Mouse (Mus musculus): Measurements from ENCODE around the gene Hdac9.
"Not testable (repeated sequence)": the region's sequence is repeated elsewhere in the genome, so short reads cannot be mapped to it uniquely, and the experiment has no call there.

Gene Hdac9

GRCm38 (mm10) chr12:34472949-34473651 is 443.8 kb downstream of the Hdac9 start:
- DNase-seq, result no peak

- DNase-seq, result no peak
Measured at GRCm38 (mm10) chr12:34472542-34472941, 444.4 kb downstream of the Hdac9 start.

- DNase-seq, result no peak
Measured at GRCm38 (mm10) chr12:34461728-34462127, 455.2 kb downstream of the Hdac9 start.

- no peak for DNase-seq
Measured at GRCm38 (mm10) chr12:34452643-34453042, 464.3 kb downstream of the Hdac9 start.

- no peak for DNase-seq
Measured at GRCm38 (mm10) chr12:34451198-34451597, 465.7 kb downstream of the Hdac9 start.

GRCm38 (mm10) chr12:34444724-34445123 is 472.2 kb downstream of the Hdac9 start:
- DNase-seq, result not testable (repeated sequence)

GRCm38 (mm10) chr12:34440930-34441329 is 476.0 kb downstream of the Hdac9 start:
- DNase-seq, result no peak

- DNase-seq, result no peak
Measured at GRCm38 (mm10) chr12:34432919-34433318, 484.0 kb downstream of the Hdac9 start.

- no peak for DNase-seq
Measured at GRCm38 (mm10) chr12:34432461-34432860, 484.4 kb downstream of the Hdac9 start.

- no peak for DNase-seq
Measured at GRCm38 (mm10) chr12:34431832-34432231, 485.1 kb downstream of the Hdac9 start.

- DNase-seq, result no peak
Measured at GRCm38 (mm10) chr12:34425468-34425867, 491.4 kb downstream of the Hdac9 start.

GRCm38 (mm10) chr12:34408139-34408538 is 508.8 kb downstream of the Hdac9 start:
- no peak for DNase-seq

- DNase-seq, result no peak
Measured at GRCm38 (mm10) chr12:34407143-34407542, 509.8 kb downstream of the Hdac9 start.

- DNase-seq, result no peak
Measured at GRCm38 (mm10) chr12:34402065-34402464, 514.8 kb downstream of the Hdac9 start.

- DNase-seq, result no peak
Measured at GRCm38 (mm10) chr12:34398611-34399010, 518.3 kb downstream of the Hdac9 start.

GRCm38 (mm10) chr12:34394342-34394741 is 522.6 kb downstream of the Hdac9 start:
- no peak for DNase-seq

- no peak for DNase-seq
Measured at GRCm38 (mm10) chr12:34379681-34380080, 537.2 kb downstream of the Hdac9 start.

GRCm38 (mm10) chr12:34378637-34379036 is 538.3 kb downstream of the Hdac9 start:
- no peak for DNase-seq

- no peak for DNase-seq
Measured at GRCm38 (mm10) chr12:34351906-34352305, 565.0 kb downstream of the Hdac9 start.

- DNase-seq, result no peak
Measured at GRCm38 (mm10) chr12:34347529-34347928, 569.4 kb downstream of the Hdac9 start.

- DNase-seq, result no peak
Measured at GRCm38 (mm10) chr12:34342761-34343160, 574.1 kb downstream of the Hdac9 start.

- no peak for DNase-seq
Measured at GRCm38 (mm10) chr12:34338886-34339285, 578.0 kb downstream of the Hdac9 start.

GRCm38 (mm10) chr12:34334455-34335084 is 582.3 kb downstream of the Hdac9 start:
- no peak for DNase-seq

GRCm38 (mm10) chr12:34332884-34333283 is 584.0 kb downstream of the Hdac9 start:
- DNase-seq, result no peak

GRCm38 (mm10) chr12:34327111-34327510 is 589.8 kb downstream of the Hdac9 start:
- no peak for DNase-seq
